ENCODE assay signal across 9 mouse cellular contexts in the genomic region with DNA sequence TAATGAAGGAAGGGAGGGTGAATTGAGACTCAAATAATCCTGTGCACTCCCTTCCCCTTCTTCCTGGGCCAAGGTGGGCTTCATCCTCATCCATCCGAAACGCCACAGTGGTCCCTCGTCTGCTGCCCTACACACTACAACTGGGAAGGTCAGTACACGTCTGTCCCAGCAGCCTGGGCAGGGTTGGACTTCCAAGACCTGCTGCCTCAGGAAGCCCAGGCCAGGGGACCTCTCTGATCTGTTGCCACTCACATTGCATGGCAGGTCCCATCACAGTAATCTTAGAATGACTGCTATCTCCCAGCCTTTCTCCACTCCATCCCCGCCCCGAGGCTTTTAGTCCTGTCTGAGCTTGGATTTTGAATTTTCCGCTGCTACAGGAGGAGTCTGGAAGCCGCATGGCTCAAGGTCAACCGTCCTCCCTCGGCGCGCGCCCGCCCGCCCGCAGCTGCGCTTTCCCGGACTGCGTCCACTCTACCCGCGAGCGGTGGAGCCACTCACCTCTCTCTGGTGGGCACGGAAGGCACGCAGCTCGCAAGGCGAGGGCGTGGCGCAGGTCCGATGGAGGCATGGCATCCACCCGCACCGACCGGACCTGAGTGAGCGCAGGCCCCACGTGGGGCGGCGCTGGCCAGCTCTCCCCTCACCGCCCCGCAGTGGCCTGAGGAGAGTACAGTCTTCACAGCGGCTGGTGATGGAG. TPM values are rescaled to one million over a fixed set of nuclear protein-coding genes. Genes with fewer than 3 reads are reported as not detected.
DNase-seq lines count a peak whose midpoint lies in the region; ATAC-seq and TF ChIP-seq lines count a peak whose summit lies in the region.
"Had no signal": no experiment of that assay in that cellular context is flagged by ENCODE, and none has a peak within 500 bp of the region (broad histone marks: within the 10 kb centered on the region; RNA-seq: fewer than 3 reads in every experiment).

TSS of gene Gpr68 (minus strand) at position 601 of the 700 bp plus-strand sequence.

- H3K4me2 ChIP-seq in lung, embryonic 16.5 days (ENCODE audit: low read depth, low read length), result peak within 1 kb of the TSS; percentile 74
- peak within 1 kb of the TSS; percentile 91 for H3K4me2 ChIP-seq in forebrain, embryonic 13.5 days
- peak within 1 kb of the TSS; percentile 94 for H3K4me2 ChIP-seq in intestine, embryonic 15.5 days (replicated peaks)
- peak within 1 kb of the TSS; percentile 79 for H3K4me2 ChIP-seq in stomach, embryonic 15.5 days

- H3K9me3 ChIP-seq in lung, embryonic 16.5 days (ENCODE audit: control insufficient read depth, low read length), result no peaks in the 10 kb centered on the region
- no peaks in the 10 kb centered on the region for H3K9me3 ChIP-seq in forebrain, embryonic 13.5 days (replicated peaks)
- no peaks in the 10 kb centered on the region for H3K9me3 ChIP-seq in intestine, embryonic 15.5 days
- H3K9me3 ChIP-seq in stomach, embryonic 15.5 days, result no peaks in the 10 kb centered on the region

- no peak for TF ChIP-seq CTCF in lung, adult 2 months (IDR thresholded peaks at IDR 0.05; ENCODE audit: insufficient read depth, low read length)

- no peak for TF ChIP-seq POLR2A in lung, adult 2 months (IDR thresholded peaks at IDR 0.05; ENCODE audit: borderline replicate concordance, extremely low read depth, low read depth, low read length)

- H3K27ac ChIP-seq in lung, embryonic 16.5 days (ENCODE audit: low read length), result no peak within 1 kb of the TSS
- H3K27ac ChIP-seq in forebrain, embryonic 13.5 days, result no peak within 1 kb of the TSS
- no peak within 1 kb of the TSS for H3K27ac ChIP-seq in intestine, embryonic 15.5 days
- H3K27ac ChIP-seq in stomach, embryonic 15.5 days, result no peak within 1 kb of the TSS
- H3K27ac ChIP-seq: macrophage had no signal

- H3K4me3 ChIP-seq in lung, embryonic 16.5 days (ENCODE audit: low read length), result peak within 1 kb of the TSS; percentile 47
- H3K4me3 ChIP-seq in lung, adult 2 months (replicated peaks; ENCODE audit: extremely low read depth, low read depth, low read length), result no peak within 1 kb of the TSS
- peak within 1 kb of the TSS; percentile 45 for H3K4me3 ChIP-seq in forebrain, embryonic 13.5 days
- peak within 1 kb of the TSS; percentile 39 for H3K4me3 ChIP-seq in intestine, embryonic 15.5 days (replicated peaks)
- H3K4me3 ChIP-seq in stomach, embryonic 15.5 days (replicated peaks), result peak within 1 kb of the TSS; percentile 45

- ATAC-seq in lung, embryonic 16.5 days (ENCODE audit: low read depth), result peak; percentile 65
- ATAC-seq in cerebellum, adult (ENCODE audit: insufficient number of reproducible peaks, low FRiP score, low TSS enrichment), result peak; percentile 65
- peak; percentile 51 for ATAC-seq in forebrain, embryonic 13.5 days
- ATAC-seq in intestine, embryonic 15.5 days, result peak; percentile 68
- ATAC-seq in megakaryocyte, adult 5-6 weeks (ENCODE audit: poor library complexity, severe bottlenecking), result peak; percentile 51
- ATAC-seq in stomach, embryonic 15.5 days (ENCODE audit: insufficient read depth, low FRiP score, low read depth), result peak; percentile 57; the same call in 1 of the 2 replicates

- H3K9ac ChIP-seq in lung, embryonic 16.5 days (ENCODE audit: low read length), result peak within 1 kb of the TSS; percentile 52
- H3K9ac ChIP-seq in forebrain, embryonic 13.5 days, result peak within 1 kb of the TSS; percentile 75
- peak within 1 kb of the TSS; percentile 46 for H3K9ac ChIP-seq in intestine, embryonic 15.5 days
- peak within 1 kb of the TSS; percentile 4; the same call in 1 of the 2 replicates for H3K9ac ChIP-seq in stomach, embryonic 15.5 days

- 5% methylated on average over 39 of the region's 39 CpGs for WGBS in lung, embryonic 16.5 days
- WGBS in lung, adult 2 months, result 6% methylated on average over 39 of the region's 39 CpGs
- WGBS in forebrain, embryonic 13.5 days, result 3% methylated on average over 39 of the region's 39 CpGs
- WGBS in intestine, embryonic 15.5 days, result 4% methylated on average over 39 of the region's 39 CpGs
- WGBS in stomach, embryonic 15.5 days, result 5% methylated on average over 39 of the region's 39 CpGs

- no peaks in the 10 kb centered on the region for H3K36me3 ChIP-seq in lung, embryonic 16.5 days (ENCODE audit: control insufficient read depth, insufficient read depth, low read length)
- H3K36me3 ChIP-seq in forebrain, embryonic 13.5 days (ENCODE audit: poor library complexity, severe bottlenecking), result peaks cover 20% of the 10 kb centered on the region
- H3K36me3 ChIP-seq in intestine, embryonic 15.5 days, result no peaks in the 10 kb centered on the region
- H3K36me3 ChIP-seq in stomach, embryonic 15.5 days, result no peaks in the 10 kb centered on the region

- no peak for DNase-seq in lung, adult 2 months
- no peak for DNase-seq in spleen, postnatal 4 days (ENCODE audit: low spot score in 2 of 2)

- H3K4me1 ChIP-seq in lung, embryonic 16.5 days (replicated peaks; ENCODE audit: control insufficient read depth, insufficient read depth, low read length), result peaks cover 6% of the 10 kb centered on the region; the same call in 1 of the 2 replicates
- peaks cover 2% of the 10 kb centered on the region; the same call in 1 of the 2 replicates for H3K4me1 ChIP-seq in lung, adult 2 months (ENCODE audit: control insufficient read depth, insufficient read depth, low read length)
- peaks cover 12% of the 10 kb centered on the region; the same call in 1 of the 2 replicates for H3K4me1 ChIP-seq in forebrain, embryonic 13.5 days
- peaks cover 22% of the 10 kb centered on the region; the same call in 1 of the 2 replicates for H3K4me1 ChIP-seq in intestine, embryonic 15.5 days (replicated peaks)
- peaks cover 8% of the 10 kb centered on the region; the same call in 1 of the 2 replicates for H3K4me1 ChIP-seq in stomach, embryonic 15.5 days

- peaks cover 15% of the 10 kb centered on the region for H3K27me3 ChIP-seq in lung, embryonic 16.5 days (ENCODE audit: control insufficient read depth, insufficient read depth, low read depth, low read length)
- 0 out of 2 replicates have a peak, but pooled peaks cover 9% of the 10 kb centered on the region for H3K27me3 ChIP-seq in forebrain, embryonic 13.5 days
- H3K27me3 ChIP-seq in intestine, embryonic 15.5 days (replicated peaks), result peaks cover 14% of the 10 kb centered on the region
- no peaks in the 10 kb centered on the region; the same call in 1 of the 2 replicates for H3K27me3 ChIP-seq in stomach, embryonic 15.5 days (replicated peaks)

RNA-seq across cellular contexts. Expression of gene Gpr68, which starts in this region (rescaled TPM):
- 0.47 and 0.58 TPM in 2 replicates for polyA plus RNA-seq in lung, embryonic 16.5 days (2015; fragmentation: Nextera tagmentation; extraction: Ambion mirVana)
- 3.2 and 4.2 TPM in 2 replicates for polyA plus RNA-seq in lung, adult 2 months (2012; rRNA removed)
- polyA plus RNA-seq in forebrain, embryonic 13.5 days (2015; fragmentation: Nextera tagmentation; extraction: Ambion mirVana), result 0.28 and 0.40 TPM in 2 replicates
- polyA plus RNA-seq in intestine, embryonic 15.5 days (2015; fragmentation: Nextera tagmentation; extraction: Ambion mirVana), result 0.61 and 0.62 TPM in 2 replicates
- 0.11 and 1.1 TPM in 2 replicates for total RNA-seq in megakaryocyte, adult 5-6 weeks (2015)
- total RNA-seq in megakaryocyte, adult 5-6 weeks (2017), result 0.49 and 0.77 TPM in 2 replicates
- 0.50 and 0.64 TPM in 2 replicates for polyA plus RNA-seq in stomach, embryonic 15.5 days (2015; fragmentation: Nextera tagmentation; extraction: Ambion mirVana)

Comparison
In these comparisons a context has a peak if more than half of its experiments do, and no peak if none do; other contexts are left out.
1. Peak in ATAC-seq, H3K4me3 ChIP-seq, H3K9ac ChIP-seq and H3K4me2 ChIP-seq in lung, embryonic 16.5 days; RNA of the gene not detected or under 1 TPM.
2. Peak in ATAC-seq, H3K4me3 ChIP-seq, H3K9ac ChIP-seq and H3K4me2 ChIP-seq in forebrain, embryonic 13.5 days; RNA of the gene not detected or under 1 TPM.
3. Peak in ATAC-seq, H3K4me3 ChIP-seq, H3K9ac ChIP-seq and H3K4me2 ChIP-seq in intestine, embryonic 15.5 days; RNA of the gene not detected or under 1 TPM.
4. Peak in ATAC-seq, H3K4me3 ChIP-seq, H3K9ac ChIP-seq and H3K4me2 ChIP-seq in stomach, embryonic 15.5 days; RNA of the gene not detected or under 1 TPM.
5. H3K9ac ChIP-seq: peak in every context shown above with its lines; median percentile 75 in forebrain, embryonic 13.5 days; 52 in lung, embryonic 16.5 days; 46 in intestine, embryonic 15.5 days; 4 in stomach, embryonic 15.5 days.